In genomic region chr7:73855489-73855888, GRCm38 (mm10) we compare ENCODE assay signal across 8 mouse cellular contexts.
DNase-seq lines count a peak whose midpoint lies in the region; ATAC-seq and TF ChIP-seq lines count a peak whose summit lies in the region.

No protein-coding gene starts in this region.

- WGBS in hindbrain, embryonic 10.5 days = 46% methylated on average over 4 of the region's 4 CpGs
- WGBS in hindbrain, embryonic 13.5 days = 50% methylated on average over 4 of the region's 4 CpGs
- 44% methylated on average over 4 of the region's 4 CpGs for WGBS in forebrain, embryonic 14.5 days

- H3K36me3 ChIP-seq in hindbrain, embryonic 10.5 days = no peaks in the 10 kb centered on the region
- H3K36me3 ChIP-seq in hindbrain, embryonic 13.5 days = no peaks in the 10 kb centered on the region
- H3K36me3 ChIP-seq in E14TG2a.4 (ENCODE audit: insufficient read depth, low read length) = no peaks in the 10 kb centered on the region
- no peaks in the 10 kb centered on the region for H3K36me3 ChIP-seq in forebrain, embryonic 14.5 days (ENCODE audit: control insufficient read depth, insufficient read depth, low read length)

- peak; percentile 55 for DNase-seq in hindbrain, embryonic 10.5 days (ENCODE audit: low spot score)
- peak; percentile 59 for DNase-seq in adrenal gland, postnatal 10 days
- peak; percentile 54 for DNase-seq in forebrain, embryonic 14.5 days (ENCODE audit: low spot score)
- peak; percentile 13 to 30 for DNase-seq in left cerebral cortex, postnatal 10 days (ENCODE audit: extremely low spot score in 1 of 2, low spot score in 2 of 2)
- peak; percentile 77 for DNase-seq in retina, embryonic 14.5 days (ENCODE audit: low spot score)
- DNase-seq in gastrocnemius, adult 8-10 months (ENCODE audit: low spot score in 2 of 2) = no peak

- peak; percentile 70 for TF ChIP-seq CTCF in E14TG2a.4 (conservative IDR thresholded peaks at IDR 0.05; ENCODE audit: low read length)

- no peak overlapping the region for H3K27ac ChIP-seq in hindbrain, embryonic 10.5 days
- H3K27ac ChIP-seq in hindbrain, embryonic 13.5 days = no peak overlapping the region
- no peak overlapping the region for H3K27ac ChIP-seq in forebrain, embryonic 14.5 days (ENCODE audit: low read depth, low read length)

- ATAC-seq in hindbrain, embryonic 13.5 days (ENCODE audit: low FRiP score) = no peak
- ATAC-seq in forebrain, embryonic 14.5 days = no peak

- no peaks in the 10 kb centered on the region for H3K4me1 ChIP-seq in hindbrain, embryonic 10.5 days (replicated peaks)
- H3K4me1 ChIP-seq in hindbrain, embryonic 13.5 days (replicated peaks) = no peaks in the 10 kb centered on the region
- H3K4me1 ChIP-seq in E14TG2a.4 (replicated peaks; ENCODE audit: low read depth, low read length) = peaks cover 64% of the 10 kb centered on the region
- no peaks in the 10 kb centered on the region for H3K4me1 ChIP-seq in forebrain, embryonic 14.5 days (ENCODE audit: control insufficient read depth, insufficient read depth, low read length)

- no peak overlapping the region for H3K4me2 ChIP-seq in hindbrain, embryonic 13.5 days
- H3K4me2 ChIP-seq in forebrain, embryonic 14.5 days (ENCODE audit: low read length) = no peak overlapping the region

- intact Hi-C loops in left cerebral cortex, postnatal 10 days (cut with DNase I) = no loop called here

- no peak overlapping the region for H3K4me3 ChIP-seq in hindbrain, embryonic 10.5 days
- no peak overlapping the region for H3K4me3 ChIP-seq in hindbrain, embryonic 13.5 days
- no peak overlapping the region for H3K4me3 ChIP-seq in E14TG2a.4 (replicated peaks; ENCODE audit: low read length)
- H3K4me3 ChIP-seq in forebrain, embryonic 14.5 days (ENCODE audit: low read depth, low read length) = no peak overlapping the region

- H3K27me3 ChIP-seq in hindbrain, embryonic 10.5 days (ENCODE audit: insufficient read depth, poor library complexity, severe bottlenecking) = no peaks in the 10 kb centered on the region
- no peaks in the 10 kb centered on the region for H3K27me3 ChIP-seq in hindbrain, embryonic 13.5 days
- no peaks in the 10 kb centered on the region for H3K27me3 ChIP-seq in E14TG2a.4 (ENCODE audit: insufficient read depth, low read length)
- no peaks in the 10 kb centered on the region for H3K27me3 ChIP-seq in forebrain, embryonic 14.5 days (replicated peaks; ENCODE audit: control insufficient read depth, insufficient read depth, low read length)

- no peaks in the 10 kb centered on the region for H3K9me3 ChIP-seq in hindbrain, embryonic 10.5 days
- H3K9me3 ChIP-seq in hindbrain, embryonic 13.5 days = no peaks in the 10 kb centered on the region
- H3K9me3 ChIP-seq in E14TG2a.4 (ENCODE audit: low read length) = no peaks in the 10 kb centered on the region
- no peaks in the 10 kb centered on the region for H3K9me3 ChIP-seq in forebrain, embryonic 14.5 days (replicated peaks; ENCODE audit: control insufficient read depth, low read length)

- no peak overlapping the region for H3K9ac ChIP-seq in hindbrain, embryonic 13.5 days
- H3K9ac ChIP-seq in forebrain, embryonic 14.5 days (ENCODE audit: low read length) = no peak overlapping the region

Comparison
In these comparisons a context has a peak if more than half of its experiments do, and no peak if none do; other contexts are left out.
1. DNase-seq: peak in hindbrain, embryonic 10.5 days (single experiment), adrenal gland, postnatal 10 days (single experiment), forebrain, embryonic 14.5 days (single experiment), left cerebral cortex, postnatal 10 days (2 of 2) and retina, embryonic 14.5 days (single experiment); none in gastrocnemius, adult 8-10 months (0 of 2).